Mouse (Mus musculus) 3T3-L1 (cell line): ENCODE data around the gene Krt19.
A peak's percentile ranks its signal among the peaks of the same experiment; 100 is the strongest.

ENCODE experiments used
- DNase-seq: peaks from one replicate; pipeline ENCODE4 v3.0.0-alpha.2; 2015; ENCODE audit warnings: low read depth, low spot score

Gene Krt19

GRCm38 (mm10) chr11:100148615-100149330 is at the start of gene Krt19:
Gene Krt19 (minus strand): TSS chr11:100148665.
- DNase-seq: no peak

- DNase-seq: no peak
Measured at GRCm38 (mm10) chr11:100192992-100193391, 44.5 kb upstream of the Krt19 start, which contains the start of gene Krt9. Gene Krt9 (minus strand): TSS chr11:100193246.

GRCm38 (mm10) chr11:100191820-100192219 is 43.4 kb upstream of the Krt19 start:
- DNase-seq: no peak

GRCm38 (mm10) chr11:100186736-100187135 is 38.3 kb upstream of the Krt19 start:
- no peak for DNase-seq

GRCm38 (mm10) chr11:100181725-100182124 is 33.3 kb upstream of the Krt19 start:
- DNase-seq: no peak

GRCm38 (mm10) chr11:100179260-100179659 is 30.8 kb upstream of the Krt19 start:
- DNase-seq: no peak

GRCm38 (mm10) chr11:100178307-100178706 is 29.8 kb upstream of the Krt19 start:
- DNase-seq: no peak

GRCm38 (mm10) chr11:100176791-100177190 is 28.3 kb upstream of the Krt19 start:
- no peak for DNase-seq

- peak; percentile 88 for DNase-seq
Measured at GRCm38 (mm10) chr11:100168765-100169762, 20.6 kb upstream of the Krt19 start.

GRCm38 (mm10) chr11:100168071-100168470 is 19.6 kb upstream of the Krt19 start:
- DNase-seq: no peak

- DNase-seq: no peak
Measured at GRCm38 (mm10) chr11:100164392-100164791, 15.9 kb upstream of the Krt19 start.

GRCm38 (mm10) chr11:100157908-100158477 is 9.5 kb upstream of the Krt19 start:
- DNase-seq: no peak

GRCm38 (mm10) chr11:100157331-100157730 is 8.9 kb upstream of the Krt19 start:
- DNase-seq: no peak

GRCm38 (mm10) chr11:100155497-100156255 is 7.2 kb upstream of the Krt19 start:
- peak; percentile 53 for DNase-seq

GRCm38 (mm10) chr11:100147566-100148353 is 705 bp downstream of the Krt19 start:
- peak; percentile 94 for DNase-seq

- no peak for DNase-seq
Measured at GRCm38 (mm10) chr11:100145858-100146560, 2.5 kb downstream of the Krt19 start.

GRCm38 (mm10) chr11:100145104-100145503 is 3.4 kb downstream of the Krt19 start:
- no peak for DNase-seq

- no peak for DNase-seq
Measured at GRCm38 (mm10) chr11:100140966-100141365, 7.5 kb downstream of the Krt19 start.

- no peak for DNase-seq
Measured at GRCm38 (mm10) chr11:100139391-100139790, 9.1 kb downstream of the Krt19 start.

- DNase-seq: no peak
Measured at GRCm38 (mm10) chr11:100138809-100139208, 9.7 kb downstream of the Krt19 start.
